Comparison of ENCODE assay signal across 9 mouse cellular contexts in the genomic region with DNA sequence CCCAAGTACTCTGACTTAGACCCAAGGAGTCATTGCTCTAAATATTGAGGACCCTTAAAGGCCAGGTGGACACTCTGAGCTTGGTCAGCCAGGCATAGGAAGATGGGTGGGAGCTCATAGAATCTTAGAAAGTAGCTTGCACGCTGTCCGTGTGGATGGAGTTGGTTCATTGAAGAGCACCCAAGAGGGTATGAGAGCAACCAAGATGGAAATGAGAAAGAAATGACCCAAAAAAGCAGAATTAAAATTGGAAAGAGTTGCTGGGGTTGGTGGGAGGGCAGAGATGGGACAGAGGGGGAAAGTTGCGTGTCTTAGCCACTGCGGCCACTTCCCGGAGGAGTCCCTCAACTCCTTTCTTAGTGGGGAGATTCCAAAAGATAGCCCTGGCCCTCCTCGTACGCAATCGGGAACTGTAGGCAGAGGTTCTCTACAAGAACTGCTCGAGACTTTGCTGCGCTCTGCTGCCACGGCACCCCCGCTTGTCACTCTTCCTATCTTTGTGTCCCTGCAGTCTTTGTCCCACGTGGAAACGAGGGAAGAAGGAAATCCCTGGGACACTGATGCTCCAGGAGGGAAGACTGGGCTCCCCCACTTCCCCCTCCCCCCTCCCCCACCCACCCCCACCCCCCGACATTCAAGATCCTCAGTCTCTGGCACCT. TPM values are rescaled to one million over a fixed set of nuclear protein-coding genes. Genes with fewer than 3 reads are reported as not detected.
A peak's percentile ranks its signal among the peaks of the same experiment; 100 is the strongest.
DNase-seq lines count a peak whose midpoint lies in the region; ATAC-seq and TF ChIP-seq lines count a peak whose summit lies in the region.
"Had no signal": no experiment of that assay in that cellular context is flagged by ENCODE, and none has a peak within 500 bp of the region (broad histone marks: within the 10 kb centered on the region; RNA-seq: fewer than 3 reads in every experiment).

No protein-coding gene starts in this region.

- intact Hi-C loops in gastrocnemius, postnatal 14 days (cut with DNase I; ENCODE audit: low total_unique reads): no loop called here

- no peaks in the 10 kb centered on the region for H3K36me3 ChIP-seq in lung, embryonic 14.5 days (ENCODE audit: insufficient read depth)
- no peaks in the 10 kb centered on the region for H3K36me3 ChIP-seq in forebrain, embryonic 11.5 days (ENCODE audit: control insufficient read depth, insufficient read depth, low read length)
- no peaks in the 10 kb centered on the region for H3K36me3 ChIP-seq in limb, embryonic 14.5 days (ENCODE audit: control insufficient read depth, insufficient read depth, low read length)
- no peaks in the 10 kb centered on the region for H3K36me3 ChIP-seq in stomach, embryonic 15.5 days

- no peaks in the 10 kb centered on the region for H3K9me3 ChIP-seq in lung, embryonic 14.5 days (ENCODE audit: low read depth, low read length)
- H3K9me3 ChIP-seq in forebrain, embryonic 11.5 days (ENCODE audit: control insufficient read depth, low read length): no peaks in the 10 kb centered on the region
- H3K9me3 ChIP-seq in limb, embryonic 14.5 days (ENCODE audit: control insufficient read depth, low read length): no peaks in the 10 kb centered on the region
- no peaks in the 10 kb centered on the region for H3K9me3 ChIP-seq in stomach, embryonic 15.5 days

- TF ChIP-seq CTCF in lung, embryonic 14.5 days (IDR thresholded peaks at IDR 0.05; ENCODE audit: low read depth): no peak

- H3K27ac ChIP-seq in lung, embryonic 14.5 days (ENCODE audit: low read depth): no peak overlapping the region
- H3K27ac ChIP-seq in forebrain, embryonic 11.5 days (ENCODE audit: low read depth, low read length): no peak overlapping the region
- H3K27ac ChIP-seq in limb, embryonic 14.5 days (replicated peaks; ENCODE audit: low read depth, low read length): no peak overlapping the region
- no peak overlapping the region for H3K27ac ChIP-seq in stomach, embryonic 15.5 days

- no peak for TF ChIP-seq POLR2A in limb, embryonic 14.5 days (IDR thresholded peaks at IDR 0.05; ENCODE audit: borderline replicate concordance, extremely low read depth, insufficient read depth, insufficient read length)

- WGBS in lung, embryonic 14.5 days: 2% methylated on average over 15 of the region's 15 CpGs
- 1% methylated on average over 13 of the region's 15 CpGs for WGBS in forebrain, embryonic 11.5 days
- WGBS in limb, embryonic 14.5 days: 1% methylated on average over 15 of the region's 15 CpGs
- WGBS in stomach, embryonic 15.5 days: 2% methylated on average over 14 of the region's 15 CpGs

- peaks cover 69% of the 10 kb centered on the region for H3K27me3 ChIP-seq in lung, embryonic 14.5 days (ENCODE audit: insufficient read depth, low read length)
- peaks cover 54% of the 10 kb centered on the region for H3K27me3 ChIP-seq in forebrain, embryonic 11.5 days (ENCODE audit: control insufficient read depth, insufficient read depth, low read length)
- H3K27me3 ChIP-seq in limb, embryonic 14.5 days (ENCODE audit: control insufficient read depth, insufficient read depth, low read length): peaks cover 69% of the 10 kb centered on the region
- H3K27me3 ChIP-seq in stomach, embryonic 15.5 days (replicated peaks): peaks cover 57% of the 10 kb centered on the region

- peak overlapping the region; percentile 43 for H3K4me3 ChIP-seq in lung, embryonic 14.5 days (ENCODE audit: low read depth, low read length)
- H3K4me3 ChIP-seq in forebrain, embryonic 11.5 days (ENCODE audit: low read depth, low read length): peak overlapping the region; percentile 40
- H3K4me3 ChIP-seq in limb, embryonic 14.5 days (replicated peaks; ENCODE audit: low read length): peak overlapping the region; percentile 49
- H3K4me3 ChIP-seq in stomach, embryonic 15.5 days (replicated peaks): peak overlapping the region; percentile 48

- no peak for DNase-seq in lung, embryonic 14.5 days
- no peak for DNase-seq in lung, adult 18-20 months
- peak; percentile 59 for DNase-seq in forebrain, embryonic 11.5 days (ENCODE audit: low spot score)
- DNase-seq in limb, embryonic 14.5 days (ENCODE audit: low spot score): no peak
- DNase-seq in frontal cortex, adult 2 months (ENCODE audit: extremely low spot score in 1 of 2, low spot score in 1 of 2): no peak
- no peak for DNase-seq in gastrocnemius, postnatal 14 days
- DNase-seq: cerebellum, adult 9-10 months had no signal

- no peak overlapping the region for H3K9ac ChIP-seq in lung, embryonic 14.5 days
- H3K9ac ChIP-seq in forebrain, embryonic 11.5 days (ENCODE audit: low read length): peak overlapping the region; percentile 51; the same call in 1 of the 2 replicates
- peak overlapping the region; percentile 40; the same call in 1 of the 2 replicates for H3K9ac ChIP-seq in limb, embryonic 14.5 days (ENCODE audit: low read depth, low read length, severe bottlenecking)
- no peak overlapping the region for H3K9ac ChIP-seq in stomach, embryonic 15.5 days

- ATAC-seq in lung, embryonic 14.5 days (ENCODE audit: insufficient read depth): peak; percentile 28; the same call in 1 of the 2 replicates
- peak; percentile 35; the same call in 1 of the 2 replicates for ATAC-seq in forebrain, embryonic 11.5 days (replicated peaks; ENCODE audit: low FRiP score)
- peak; percentile 45 for ATAC-seq in limb, embryonic 14.5 days (ENCODE audit: low FRiP score, low read depth)
- no peak for ATAC-seq in stomach, embryonic 15.5 days (ENCODE audit: insufficient read depth, low FRiP score, low read depth)
- no peak for ATAC-seq in activated CD4-positive, CD25-positive, alpha-beta regulatory T cell, adult 4 months

- H3K4me2 ChIP-seq in lung, embryonic 14.5 days: peak overlapping the region; percentile 85
- H3K4me2 ChIP-seq in forebrain, embryonic 11.5 days (ENCODE audit: low read depth, low read length, severe bottlenecking): peak overlapping the region; percentile 95
- peak overlapping the region; percentile 93 for H3K4me2 ChIP-seq in limb, embryonic 14.5 days (replicated peaks; ENCODE audit: low read depth, low read length, severe bottlenecking)
- H3K4me2 ChIP-seq in stomach, embryonic 15.5 days: peak overlapping the region; percentile 98

- no peaks in the 10 kb centered on the region for H3K4me1 ChIP-seq in lung, embryonic 14.5 days (ENCODE audit: insufficient read depth)
- peaks cover 7% of the 10 kb centered on the region for H3K4me1 ChIP-seq in forebrain, embryonic 11.5 days (replicated peaks; ENCODE audit: control insufficient read depth, insufficient read depth, low read length)
- H3K4me1 ChIP-seq in limb, embryonic 14.5 days (ENCODE audit: control insufficient read depth, insufficient read depth, low read length): 0 out of 2 replicates have a peak, but pooled peaks cover 3% of the 10 kb centered on the region
- H3K4me1 ChIP-seq in stomach, embryonic 15.5 days: peaks cover 8% of the 10 kb centered on the region

RNA-seq across cellular contexts. Expression of gene Vgll2, which starts 0.4 kb away (rescaled TPM):
- polyA plus RNA-seq in lung, embryonic 14.5 days (2014; fragmentation: Nextera tagmentation; extraction: Ambion mirVana): not detected in 2 replicates
- 0.64 and 1.0 TPM in 2 replicates for polyA plus RNA-seq in forebrain, embryonic 11.5 days (2014; fragmentation: Nextera tagmentation; extraction: Ambion mirVana)
- polyA plus RNA-seq in limb, embryonic 14.5 days (2012; rRNA removed): 71.5 and 111 TPM in 2 replicates
- polyA plus RNA-seq in limb, embryonic 14.5 days (2014; fragmentation: Nextera tagmentation; extraction: Ambion mirVana): 36.3 and 48.6 TPM in 2 replicates
- polyA plus RNA-seq in stomach, embryonic 15.5 days (2015; fragmentation: Nextera tagmentation; extraction: Ambion mirVana): 0.08 and 0.55 TPM in 2 replicates
- 0.29 and 0.34 TPM in 2 replicates for polyA plus RNA-seq in frontal cortex, adult 2 months (2012; rRNA removed)
- total RNA-seq in gastrocnemius, postnatal 14 days (2021): 10 to 100 TPM; 52.9 to 56.3 TPM
- not detected for polyA plus RNA-seq in activated CD4-positive, CD25-positive, alpha-beta regulatory T cell, adult 4 months (2017; shearing (Covaris generic))

Comparison
In these comparisons a context has a peak if more than half of its experiments do, and no peak if none do; other contexts are left out.
1. ATAC-seq: peak in lung, embryonic 14.5 days (single experiment), forebrain, embryonic 11.5 days (single experiment) and limb, embryonic 14.5 days (single experiment); none in stomach, embryonic 15.5 days (single experiment) and activated CD4-positive, CD25-positive, alpha-beta regulatory T cell, adult 4 months (single experiment).
2. H3K9ac ChIP-seq: peak in forebrain, embryonic 11.5 days (single experiment) and limb, embryonic 14.5 days (single experiment); none in lung, embryonic 14.5 days (single experiment) and stomach, embryonic 15.5 days (single experiment).
3. RNA of gene Vgll2, which starts 0.4 kb away (polyA plus RNA-seq): 36.3 to 111 TPM in limb, embryonic 14.5 days; 0.64 to 1.0 TPM in forebrain, embryonic 11.5 days, 0.29 to 0.34 TPM in frontal cortex, adult 2 months, 0.08 to 0.55 TPM in stomach, embryonic 15.5 days, not detected in lung, embryonic 14.5 days and not detected in activated CD4-positive, CD25-positive, alpha-beta regulatory T cell, adult 4 months; every median in the first group is over 10 times any median in the second.
4. Peak in every context shown above with its lines, with median percentiles within 50 percentile points of each other: H3K4me2 ChIP-seq and H3K4me3 ChIP-seq.